Mouse (Mus musculus) right cerebral cortex, postnatal 14 days (tissue): ENCODE results near the gene Kcnk10.

Source experiments
- DNase-seq: peaks from one replicate; pipeline ENCODE4 v3.0.0; 2022

Gene Kcnk10

DNA sequence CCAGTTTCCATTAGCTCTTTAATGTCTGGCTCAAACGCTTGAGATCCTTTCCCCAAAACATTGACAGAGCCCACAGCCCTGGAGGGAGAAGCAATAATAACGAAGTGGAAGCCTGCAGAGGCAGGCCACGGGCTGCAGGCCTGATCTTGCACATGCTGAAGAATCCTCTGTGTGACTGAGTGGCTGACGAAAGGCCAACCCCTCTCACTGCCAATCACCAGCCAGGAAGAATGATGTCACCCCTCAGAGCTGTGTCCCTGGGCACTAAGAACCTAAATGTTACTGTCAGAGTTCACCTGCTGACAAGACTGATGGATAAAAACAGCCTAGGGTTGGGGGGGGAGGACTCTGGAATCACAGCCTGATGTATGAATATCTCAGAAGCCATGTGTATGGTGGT lies 72.5 kb downstream of the Kcnk10 start:
- no peak for DNase-seq

DNA sequence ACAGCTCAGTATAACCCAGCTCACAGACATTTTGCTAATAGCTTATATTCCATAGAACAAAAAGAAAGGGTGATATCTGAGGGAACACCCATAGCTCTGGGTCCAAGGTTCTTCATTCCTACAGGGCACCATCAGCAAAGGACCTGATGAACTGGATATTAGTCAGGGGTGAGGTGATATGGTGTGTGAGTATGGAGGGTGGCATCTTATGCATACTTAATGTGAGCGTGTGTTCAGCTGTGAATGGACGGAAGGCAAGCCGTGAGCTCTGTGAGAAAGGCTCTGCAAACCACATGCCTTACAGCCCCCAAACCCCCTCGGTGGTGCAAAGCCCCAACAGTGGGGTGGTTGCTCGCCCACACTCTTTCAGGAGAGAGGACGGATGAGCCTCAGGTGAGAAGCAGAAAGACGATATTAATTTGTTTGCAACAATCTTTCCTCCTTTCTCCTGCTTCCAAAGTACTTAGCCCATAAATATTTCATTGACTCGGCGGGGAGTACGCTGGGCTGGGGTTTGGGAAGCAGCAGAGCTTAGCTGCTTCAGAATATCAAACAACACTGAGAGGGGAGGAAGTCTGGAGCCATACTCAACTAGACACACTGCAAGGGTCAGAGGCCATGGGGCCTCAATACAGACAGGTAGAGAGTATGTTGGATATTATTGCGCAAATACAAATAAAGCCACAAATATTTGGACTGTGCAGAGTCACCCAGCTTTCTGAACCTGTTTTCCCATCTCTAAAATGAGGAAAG lies 76.4 kb downstream of the Kcnk10 start:
- DNase-seq: no peak

DNA sequence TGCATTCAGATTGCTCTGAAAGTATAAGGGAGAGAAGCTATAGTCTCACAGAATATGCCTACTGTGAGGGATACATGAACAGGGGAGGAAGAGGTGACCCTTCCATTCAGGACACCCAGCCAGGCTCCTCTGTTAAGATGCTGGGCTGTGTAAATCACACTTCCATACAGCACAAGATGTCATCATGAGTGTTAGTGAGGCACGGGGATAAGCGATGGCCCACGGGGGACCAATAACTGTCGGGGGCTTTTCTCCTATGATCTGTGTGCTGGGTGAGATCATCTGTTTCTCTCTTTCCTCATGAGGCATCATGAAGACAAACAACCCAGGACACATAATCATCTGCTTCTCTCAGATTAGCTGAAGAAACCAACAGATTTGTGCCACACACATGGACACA lies 77.1 kb downstream of the Kcnk10 start:
- DNase-seq: no peak

DNA sequence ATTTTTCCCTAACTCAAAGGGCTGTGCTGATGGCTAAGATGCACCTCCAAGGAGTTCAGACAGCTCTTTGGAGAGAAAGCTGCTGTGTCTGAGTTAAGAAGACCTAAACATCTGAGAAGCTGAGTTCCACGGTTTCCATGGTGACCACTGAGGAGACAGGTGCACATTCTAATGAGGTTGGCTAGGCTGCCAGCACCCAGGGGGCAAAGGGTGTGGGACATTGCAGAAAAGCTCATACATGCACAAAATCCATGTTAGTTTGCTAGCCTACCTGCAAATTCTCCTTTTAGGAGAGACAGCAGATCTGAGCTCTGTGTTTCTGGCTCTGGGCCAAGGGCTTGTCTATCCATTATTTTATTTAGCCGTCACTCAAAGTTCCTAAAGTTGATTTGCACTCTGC lies 96.7 kb downstream of the Kcnk10 start:
- peak; percentile 19 for DNase-seq

DNA sequence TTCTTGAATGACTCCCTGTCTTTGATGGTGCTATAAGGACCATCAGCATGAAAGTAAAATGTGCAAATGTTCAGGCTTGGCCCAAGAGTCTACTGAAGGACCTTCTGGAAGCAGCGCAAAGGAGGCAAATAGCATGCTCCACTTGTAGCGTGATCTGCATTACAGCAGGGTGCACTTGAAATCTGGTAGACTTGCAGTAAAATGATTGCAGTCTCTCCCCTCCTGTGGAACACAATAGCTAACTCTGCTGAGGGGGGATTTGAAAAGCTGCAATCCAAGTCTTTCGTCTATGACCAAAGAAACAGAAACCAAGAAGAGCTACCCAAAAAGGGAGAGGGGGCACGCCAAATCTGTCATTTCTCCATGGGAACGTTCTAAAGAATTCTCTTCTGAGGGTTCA lies 97.1 kb downstream of the Kcnk10 start:
- DNase-seq: no peak

DNA sequence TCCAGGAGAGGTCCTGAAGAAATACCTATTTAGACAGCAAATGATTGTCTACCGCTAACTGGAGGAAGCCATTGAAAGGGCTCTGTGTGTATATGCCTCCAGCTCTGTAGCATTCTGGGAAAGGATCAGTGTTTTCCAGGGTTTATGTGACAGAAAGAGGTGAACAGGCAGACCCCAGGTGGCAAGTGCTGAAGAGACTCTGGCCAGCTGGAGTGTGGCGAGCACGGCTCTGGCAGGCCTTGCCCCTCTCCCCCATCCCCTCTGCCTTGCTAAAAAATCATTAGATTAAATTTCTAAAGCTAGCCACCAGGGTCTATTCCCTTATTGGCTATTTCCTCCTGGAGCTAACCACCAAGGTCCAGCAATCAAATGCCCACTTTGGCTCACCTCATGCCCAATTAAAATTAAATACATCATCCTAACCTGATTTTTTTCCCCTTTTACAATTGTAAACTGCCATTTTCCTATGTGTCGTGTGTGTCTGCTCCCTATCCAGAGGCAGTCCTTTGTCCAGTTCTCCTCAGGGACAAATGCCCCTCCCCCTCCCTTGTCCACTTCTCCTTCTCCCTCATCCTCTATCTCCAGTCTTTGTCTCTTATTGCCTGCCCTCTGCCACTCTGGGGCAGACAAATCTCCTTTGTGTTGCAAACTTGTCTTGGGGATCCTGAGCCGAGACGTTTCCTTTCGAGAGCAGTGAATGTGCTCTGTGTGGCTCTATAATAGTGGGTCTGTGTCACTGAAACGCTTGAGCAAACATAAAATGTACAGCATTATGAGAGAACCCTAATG lies 100.2 kb downstream of the Kcnk10 start:
- DNase-seq: no peak

DNA sequence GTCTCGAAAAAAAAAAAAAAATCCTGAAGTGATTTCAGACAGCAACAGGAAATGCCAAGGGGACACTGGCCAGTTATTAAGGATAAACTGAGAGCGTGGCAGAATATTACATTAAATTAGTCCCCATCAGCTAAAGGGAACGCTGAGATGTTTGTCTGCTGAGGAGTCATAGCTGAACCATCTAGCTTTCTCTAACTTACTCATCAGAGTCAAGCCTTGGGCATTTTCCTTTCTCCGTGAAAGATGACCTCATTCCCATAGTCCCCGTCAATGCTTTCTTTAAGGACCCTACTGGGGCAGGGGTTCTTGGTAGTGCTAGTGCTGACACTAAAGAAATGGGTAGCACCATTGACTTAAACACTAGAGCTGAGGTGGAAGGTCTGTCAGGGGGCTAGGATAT lies 106.9 kb downstream of the Kcnk10 start:
- no peak for DNase-seq

DNA sequence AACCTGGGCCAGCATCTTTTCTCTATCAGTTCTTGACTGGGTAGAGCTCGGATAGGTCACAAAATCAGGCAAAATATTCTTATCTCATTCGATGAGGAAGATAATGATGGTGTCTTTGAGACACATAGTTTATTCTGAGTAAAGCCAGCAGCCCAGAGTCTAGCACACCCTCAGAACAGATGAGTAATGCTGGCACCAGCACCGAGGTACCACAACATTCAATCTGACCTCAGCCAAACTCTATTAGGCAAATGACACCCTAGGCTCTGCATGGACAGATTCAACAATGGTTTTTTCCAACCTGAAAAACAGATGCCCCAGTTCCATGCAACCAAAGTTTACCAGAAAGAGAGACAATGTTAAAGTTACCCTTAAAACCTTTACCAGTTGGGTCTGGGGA lies 108.0 kb downstream of the Kcnk10 start:
- no peak for DNase-seq

DNA sequence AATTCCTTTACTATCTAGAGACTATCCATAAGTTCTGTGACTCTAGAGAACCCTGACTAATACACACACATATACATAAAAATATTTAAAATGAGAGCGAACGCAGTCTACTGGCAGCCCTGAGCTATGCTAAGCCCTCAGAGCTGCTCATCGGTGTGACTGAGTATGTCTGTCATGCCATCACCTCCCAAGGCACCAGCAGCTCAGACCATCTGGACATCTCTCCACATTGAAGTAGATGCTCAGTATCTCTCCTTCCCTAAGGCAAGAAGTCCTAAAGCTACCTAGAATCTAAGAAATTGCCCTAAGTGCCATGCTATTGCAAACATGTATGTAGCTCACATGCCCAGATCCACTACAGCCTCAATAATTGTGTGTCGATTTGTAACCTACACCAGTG lies 110.3 kb downstream of the Kcnk10 start:
- no peak for DNase-seq

DNA sequence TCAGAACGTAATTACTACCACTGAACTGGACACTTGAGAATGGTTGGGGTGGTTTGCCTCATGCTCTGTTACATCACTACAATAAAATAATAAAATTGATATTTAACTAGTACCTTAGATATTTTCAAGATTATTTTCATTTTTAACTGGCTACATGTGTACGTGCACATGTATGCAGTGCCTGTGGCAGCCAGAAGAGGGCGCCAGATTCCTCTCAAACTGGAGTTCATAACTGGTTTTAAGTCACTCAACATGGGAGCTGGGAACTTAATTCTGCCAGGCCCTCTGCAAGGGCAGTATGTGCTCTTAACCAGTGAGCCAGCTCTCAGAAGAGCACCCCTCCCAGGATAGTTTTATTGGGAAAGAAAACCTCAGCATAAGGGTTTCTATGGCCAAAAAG lies 118.2 kb downstream of the Kcnk10 start:
- peak; percentile 32 for DNase-seq

DNA sequence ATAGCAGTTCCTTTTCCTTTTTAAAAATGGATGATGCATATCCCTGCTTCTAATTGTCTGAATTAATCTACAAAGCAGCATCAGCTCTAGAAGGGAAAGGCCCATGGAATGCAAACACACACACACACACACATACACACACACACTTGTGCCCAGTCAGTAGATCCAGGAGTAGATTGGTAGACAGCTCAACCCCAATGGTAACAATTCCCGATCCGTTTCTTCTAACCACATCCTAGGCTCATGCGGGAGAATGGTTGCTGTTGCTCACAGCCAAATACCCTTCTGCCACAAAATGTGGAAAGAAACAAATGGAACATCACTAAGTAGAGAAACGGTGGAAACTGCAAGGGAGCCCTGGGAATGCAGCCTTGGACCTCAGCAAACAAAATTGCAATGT lies 119.2 kb downstream of the Kcnk10 start:
- no peak for DNase-seq

DNA sequence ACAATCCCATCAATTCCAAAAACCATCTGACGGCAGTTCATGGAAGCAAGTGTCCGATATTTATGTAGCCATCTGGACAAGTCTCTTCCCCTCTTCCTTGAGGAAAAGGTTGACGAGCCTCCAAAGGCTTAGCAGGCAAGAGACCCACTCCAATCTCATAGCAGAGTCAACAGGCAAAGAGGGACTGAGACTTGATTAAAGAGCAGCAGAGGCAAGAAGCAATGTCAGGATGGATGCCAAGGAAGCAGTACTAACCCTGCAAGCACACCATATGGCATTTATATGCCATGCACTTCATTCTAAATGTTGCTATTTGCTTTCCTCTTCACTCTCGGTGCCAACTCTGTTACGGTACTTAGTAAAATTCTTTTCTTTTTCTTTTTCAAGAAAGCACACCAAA lies 119.6 kb downstream of the Kcnk10 start:
- DNase-seq: no peak

DNA sequence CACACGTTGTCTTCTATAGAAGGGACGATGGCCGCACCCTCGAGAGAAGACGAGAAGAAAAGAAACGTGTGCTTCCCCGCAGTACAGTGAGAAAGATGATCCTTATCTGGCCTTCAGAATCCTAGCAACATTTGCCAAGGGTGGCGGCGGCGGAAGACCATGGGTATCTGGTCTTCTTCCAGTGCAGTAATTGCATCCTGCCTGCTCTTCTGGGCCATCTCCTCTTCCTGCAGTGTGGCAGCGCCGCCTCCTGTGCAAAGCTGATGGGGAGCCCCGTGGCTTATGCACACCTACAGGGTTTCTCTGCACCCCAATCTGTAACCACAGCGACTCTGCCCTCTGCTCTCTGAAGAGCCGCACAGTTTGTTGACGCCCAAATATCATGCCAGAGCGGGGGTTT lies 124.9 kb downstream of the Kcnk10 start:
- DNase-seq: no peak

DNA sequence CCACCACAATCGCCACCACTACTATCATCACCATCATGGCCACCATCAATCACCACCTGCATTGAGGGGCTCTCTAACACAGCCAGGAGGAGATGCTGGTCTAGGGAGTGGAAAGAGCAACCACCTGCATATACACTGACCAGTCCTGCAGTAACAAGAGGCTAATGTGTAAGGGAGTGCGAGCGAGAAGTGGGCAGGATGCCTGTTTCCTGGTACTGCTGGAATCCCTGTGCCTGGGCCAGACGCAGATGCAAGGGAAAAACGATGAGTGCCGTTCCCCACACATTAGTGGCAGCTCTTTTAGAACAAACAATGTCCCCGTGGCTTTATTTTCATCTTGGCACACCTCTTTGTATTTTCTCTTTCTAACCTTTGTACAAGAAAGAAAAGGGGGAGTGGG lies 125.5 kb downstream of the Kcnk10 start:
- DNase-seq: no peak

DNA sequence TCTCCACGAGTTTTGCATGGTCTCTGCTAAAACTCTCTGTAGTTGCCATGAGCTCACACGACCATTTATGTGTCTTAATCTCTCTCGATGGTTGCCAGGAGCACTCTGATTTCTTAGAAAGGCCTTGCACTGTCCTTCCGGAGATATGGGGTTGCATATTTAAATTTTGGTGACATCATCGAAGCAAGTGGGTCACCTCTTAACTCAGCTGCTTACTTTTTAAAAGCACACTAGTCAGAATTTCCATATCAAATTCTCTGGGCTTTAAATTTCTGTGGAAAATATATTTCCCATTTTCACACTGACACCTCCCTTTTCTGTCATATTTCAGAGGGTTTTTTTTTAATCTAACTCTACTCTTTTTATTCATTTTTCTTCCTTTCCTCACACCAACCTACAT lies 132.5 kb downstream of the Kcnk10 start:
- DNase-seq: no peak

DNA sequence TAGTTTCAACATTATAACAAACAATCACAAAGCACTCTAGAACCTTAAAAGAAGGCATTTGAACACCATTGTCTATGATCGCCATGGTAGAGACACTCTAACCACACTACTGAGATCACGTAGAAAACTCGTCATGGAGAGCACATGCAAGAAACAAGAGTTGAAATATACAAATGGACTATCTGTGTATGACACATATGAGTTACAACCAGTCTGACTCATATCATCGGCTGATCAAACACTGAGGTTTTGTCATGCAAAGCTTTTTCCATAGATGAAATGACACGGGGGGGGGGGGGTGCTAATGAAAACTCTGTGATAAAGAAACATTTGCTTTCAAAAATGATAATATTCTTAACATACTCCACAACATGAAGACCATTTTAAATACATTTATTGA lies 133.2 kb downstream of the Kcnk10 start:
- no peak for DNase-seq

DNA sequence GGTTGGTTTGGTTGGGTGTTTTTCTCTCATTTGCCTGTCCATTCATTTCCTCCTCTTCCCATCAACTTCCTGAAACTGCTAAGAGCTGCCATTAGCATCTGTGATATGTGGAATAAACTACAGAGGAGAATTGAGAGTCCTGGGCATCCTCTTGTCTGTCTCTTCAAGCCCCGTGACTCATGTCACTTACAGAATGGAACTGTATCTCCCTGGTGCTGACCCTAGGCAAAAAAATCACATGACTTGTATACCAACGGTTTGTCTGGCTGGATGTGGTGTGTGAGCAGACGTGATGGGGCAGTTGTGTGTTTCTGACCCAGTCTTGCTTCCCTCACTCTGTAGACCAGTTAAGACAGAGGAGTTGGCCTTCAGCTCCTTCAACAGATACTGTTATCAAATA lies 134.4 kb downstream of the Kcnk10 start:
- DNase-seq: no peak

DNA sequence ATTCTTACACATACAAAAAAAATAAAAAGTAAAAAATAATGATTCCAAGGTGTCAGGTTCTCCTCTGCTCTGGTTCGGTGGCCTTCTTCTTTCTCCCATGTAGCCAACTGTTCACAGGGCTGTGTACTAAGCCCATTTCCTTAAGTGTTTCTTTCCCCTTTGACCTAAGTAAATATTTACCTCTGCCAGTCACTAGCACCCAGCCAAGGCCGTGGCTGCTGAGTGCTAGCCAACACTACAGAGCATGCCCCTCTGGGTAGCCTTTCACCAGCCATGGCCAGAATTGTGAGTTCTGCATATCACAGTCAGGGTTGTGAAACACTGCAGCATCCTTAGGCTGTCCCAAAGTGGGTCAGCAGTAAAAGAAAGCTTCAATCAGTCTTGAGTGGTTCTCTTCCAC lies 140.0 kb downstream of the Kcnk10 start:
- DNase-seq: no peak

DNA sequence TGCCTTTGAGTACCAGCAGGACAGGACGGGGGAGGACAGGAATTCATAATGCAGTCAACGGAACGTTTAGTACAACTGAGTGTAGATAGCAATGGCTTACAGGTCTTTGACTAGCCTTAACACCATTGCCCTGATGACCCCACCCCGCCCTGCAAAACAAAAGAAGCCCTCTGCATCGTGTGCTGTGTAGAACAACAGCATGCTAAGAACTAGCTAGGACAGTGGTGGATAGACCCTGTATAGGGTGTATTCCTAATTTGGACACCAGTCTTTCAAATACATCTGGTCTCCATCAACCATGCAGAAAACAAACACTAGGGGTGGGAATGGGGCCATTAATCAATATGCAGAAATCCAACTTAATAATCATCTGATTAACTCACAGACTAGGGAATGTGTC lies 147.4 kb downstream of the Kcnk10 start:
- DNase-seq: no peak

DNA sequence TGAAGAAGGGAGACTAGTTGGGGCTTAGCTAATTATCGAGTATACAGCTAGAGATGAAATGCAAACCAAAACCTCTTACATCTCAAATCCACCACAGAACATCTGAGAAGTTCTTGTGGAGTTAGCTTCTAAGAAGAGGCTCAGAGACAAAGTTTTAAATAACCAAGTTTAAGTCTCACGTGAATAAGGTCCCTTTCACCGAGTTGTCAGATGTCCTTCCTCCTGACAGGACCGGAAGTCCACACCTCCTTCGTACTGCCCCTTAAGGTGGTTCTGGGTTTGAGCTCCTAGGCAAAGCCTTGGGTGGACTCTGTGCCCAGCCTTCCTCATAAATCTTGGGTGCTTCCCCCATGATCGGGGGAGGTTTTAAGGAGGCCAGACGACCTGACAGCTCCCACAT lies 156.8 kb downstream of the Kcnk10 start:
- no peak for DNase-seq

DNA sequence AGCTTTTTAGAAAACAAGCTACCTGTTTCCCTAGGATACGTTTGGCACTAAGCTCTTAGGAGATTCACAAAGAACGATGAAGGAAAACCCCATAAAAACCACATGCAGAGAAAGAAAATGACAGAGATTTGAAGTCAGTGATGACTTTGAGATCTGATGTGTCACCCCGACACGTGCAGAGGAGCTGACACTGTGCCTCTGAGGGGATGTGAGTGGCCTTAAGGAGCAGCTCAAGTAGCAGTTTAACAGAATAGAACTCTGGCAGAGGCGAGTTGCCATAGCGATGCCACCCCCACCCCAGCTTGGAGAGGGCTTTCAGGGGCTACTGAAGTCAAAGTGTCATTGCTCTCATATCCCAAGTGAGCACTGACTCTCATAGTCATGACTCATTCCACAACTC lies 158.3 kb downstream of the Kcnk10 start:
- DNase-seq: no peak

DNA sequence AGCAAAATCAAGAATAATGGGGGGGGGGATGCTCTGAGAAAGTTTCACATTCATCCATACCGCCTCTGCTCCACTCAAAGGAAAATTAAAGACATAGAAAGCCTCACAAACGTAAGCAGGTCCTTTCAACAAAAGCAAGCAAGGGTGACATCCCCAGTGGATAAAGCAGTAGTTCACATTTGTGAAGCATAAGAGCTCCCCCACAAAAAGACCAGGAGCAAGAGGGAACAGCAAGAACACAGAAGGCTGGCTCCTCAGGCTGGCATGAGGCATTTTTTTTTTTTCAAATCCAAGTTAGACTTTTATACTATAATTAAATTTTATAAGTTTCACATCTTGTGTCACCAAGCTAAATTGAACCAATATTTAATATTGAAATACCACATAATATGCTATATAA lies 168.5 kb downstream of the Kcnk10 start:
- peak; percentile 12 for DNase-seq

DNA sequence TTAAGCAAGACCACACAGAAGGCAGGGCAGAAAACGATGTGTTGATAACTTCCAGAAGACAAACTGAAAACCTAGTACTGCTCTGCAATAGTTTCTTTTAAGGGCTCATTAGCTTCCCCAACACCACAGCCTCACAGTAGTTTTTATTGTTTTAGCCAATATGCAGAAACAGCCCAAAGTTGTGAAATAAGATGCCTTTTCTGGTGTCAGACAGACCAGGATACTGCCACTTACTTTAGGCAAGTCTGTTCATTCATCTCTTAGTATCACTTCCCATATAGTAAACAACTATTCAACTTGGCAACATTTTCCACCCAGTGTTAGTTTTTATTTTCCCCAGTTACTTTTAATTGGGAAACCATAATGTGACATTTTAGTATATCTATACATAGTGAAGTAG lies 171.5 kb downstream of the Kcnk10 start:
- no peak for DNase-seq

DNA sequence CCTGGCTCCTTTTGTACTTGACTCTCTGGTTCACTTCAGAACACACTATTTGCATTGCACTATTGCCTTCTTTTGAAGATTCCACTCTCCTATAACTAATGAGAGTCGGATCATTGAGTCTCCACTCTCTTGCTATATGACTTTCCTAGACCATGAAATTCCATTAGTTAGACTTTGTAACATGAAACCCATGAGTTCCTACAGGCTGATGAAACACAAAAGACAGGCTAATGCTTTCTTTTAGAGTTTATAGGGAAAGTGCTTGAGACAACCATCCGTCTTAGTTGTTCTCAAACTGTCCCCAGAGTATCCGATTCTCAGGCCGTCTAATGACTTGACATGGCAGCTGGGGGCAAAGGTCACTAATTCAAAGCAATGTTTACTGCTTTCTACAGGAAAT lies 172.0 kb downstream of the Kcnk10 start:
- DNase-seq: no peak

DNA sequence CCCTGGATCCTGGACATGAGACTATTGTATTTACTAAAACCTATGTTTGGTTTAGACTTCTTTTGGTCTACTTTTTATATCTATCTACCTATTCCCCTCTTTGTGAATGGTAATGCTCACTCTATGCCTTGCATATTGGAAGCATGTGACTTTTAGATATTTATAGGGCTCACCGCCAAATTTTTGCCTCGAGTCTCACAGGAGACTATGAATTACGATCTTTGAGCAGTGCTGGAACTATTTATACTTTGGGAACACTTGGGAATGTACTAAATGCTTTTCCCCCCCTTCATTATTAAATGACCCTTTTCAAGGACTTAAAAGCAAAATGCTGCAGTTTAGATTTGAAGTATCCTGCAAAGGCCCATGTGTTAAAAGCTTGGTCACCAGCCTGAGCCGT lies 181.5 kb downstream of the Kcnk10 start:
- no peak for DNase-seq
